Mouse (Mus musculus) G1E (cell line): ENCODE measurements at regions not wholly inside any gene's neighbourhood (a gene's known extent, or its start where the extent isn't known, plus 50 kb on each side); places are given as distances from the start of the nearest gene placed in this dataset.

Experiments used
- CTCF ChIP-seq: IDR thresholded peaks from 2 replicates; pipeline ENCODE4 v1.5.1; 2012; ENCODE audit warnings: low read depth, low read length, inconsistent platforms, mixed read lengths
- GATA1 ChIP-seq: IDR thresholded peaks from 2 replicates; pipeline ENCODE4 v1.6.1; 2012; ENCODE audit warnings: borderline replicate concordance, low read length, inconsistent platforms, mixed read lengths
- GATA2 ChIP-seq: IDR thresholded peaks from 2 replicates; pipeline ENCODE4 v1.6.1; 2012; ENCODE audit warnings: low read depth, low read length, inconsistent platforms, borderline replicate concordance
- POLR2AphosphoS5 ChIP-seq: IDR thresholded peaks from 2 replicates; pipeline ENCODE4 v1.6.1; 2012; ENCODE audit warnings: low read depth, low read length, inconsistent platforms; ENCODE audit not compliant: insufficient replicate concordance
- TAL1 ChIP-seq: conservative IDR thresholded peaks from 2 replicates; pipeline ENCODE4 v1.6.1; 2012; ENCODE audit warnings: low read depth, low read length, inconsistent platforms, mixed read lengths

DNA sequence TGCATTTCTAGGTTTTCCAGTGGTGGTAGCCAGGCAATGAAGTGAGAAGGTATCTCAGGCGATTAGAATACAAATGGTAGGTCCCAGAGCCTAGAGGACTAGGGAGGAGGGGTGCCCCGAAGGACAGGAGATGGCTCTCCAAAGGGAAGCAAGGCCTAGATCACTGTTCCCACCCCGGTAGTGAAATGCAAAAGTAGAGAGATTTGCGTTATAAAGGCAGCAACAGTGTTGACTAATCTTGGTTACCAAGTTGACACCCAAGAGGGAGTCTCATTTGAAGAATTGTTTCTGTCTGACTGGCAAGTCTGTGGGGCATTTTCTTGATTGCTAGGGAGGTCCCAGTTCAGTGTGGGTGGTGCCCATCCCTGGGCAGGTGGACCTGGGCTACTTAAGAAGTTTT lies 278.8 kb downstream of the Diras2 start:
- no peak for TF ChIP-seq CTCF
- no peak for TF ChIP-seq POLR2AphosphoS5
- TF ChIP-seq GATA1, result no peak
- TF ChIP-seq TAL1, result no peak
- TF ChIP-seq GATA2, result no peak
